Mouse (Mus musculus): ENCODE results near the gene Epha1.

DNA sequence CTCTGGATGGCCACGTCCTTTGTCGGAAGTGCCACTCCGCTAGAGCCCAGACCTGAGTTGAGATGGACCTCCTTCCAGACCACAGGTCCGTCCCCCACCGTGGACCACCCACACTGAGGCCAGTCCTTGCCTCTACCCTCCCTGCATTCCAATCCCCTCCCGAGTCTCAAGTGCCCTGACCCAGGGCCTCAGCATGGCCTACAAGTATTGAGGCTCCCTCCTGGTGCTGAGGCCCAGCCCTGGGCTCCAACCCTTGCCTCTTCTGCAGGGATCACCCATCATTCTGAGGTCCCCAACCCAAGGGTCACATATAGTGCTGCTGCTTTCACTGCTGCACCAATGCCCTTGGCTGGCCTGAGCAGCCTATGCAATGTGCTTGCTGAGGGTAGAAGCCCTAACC is 15.2 kb downstream of the Epha1 start:
- TF ChIP-seq CHD2 (IDR thresholded peaks at IDR 0.05; ENCODE audit: low read length), result no peak
- no peak for TF ChIP-seq CTCF (conservative IDR thresholded peaks at IDR 0.05 in 1 of 2, IDR thresholded peaks at IDR 0.05 in 1 of 2; ENCODE audit: low read depth in 2 of 2, low read length in 2 of 2)
- no peak for TF ChIP-seq EP300 (IDR thresholded peaks at IDR 0.05; ENCODE audit: low read length)
- TF ChIP-seq ZNF384 (IDR thresholded peaks at IDR 0.05; ENCODE audit: low read depth, low read length), result no peak
- no peak for TF ChIP-seq RCOR1 (conservative IDR thresholded peaks at IDR 0.05; ENCODE audit: low read depth, low read length)
- TF ChIP-seq IRF4 (IDR thresholded peaks at IDR 0.05; ENCODE audit: low read depth, low read length), result no peak

Data from CH12.LX (cell line).